Mouse (Mus musculus) limb, embryonic 14.5 days (tissue): ENCODE measurements around the gene Itgb1. TPM values are rescaled to one million over a fixed set of nuclear protein-coding genes. Genes with fewer than 3 reads are reported as not detected.
A peak's percentile ranks its signal among the peaks of the same experiment; 100 is the strongest.

Experiments used
- ATAC-seq: fragments of 200-750 bp; cut with Nextera tagmentation; 2 replicates; pipeline ENCODE4 v1.8.0; 2017; ENCODE audit warnings: low read depth, moderate number of reproducible peaks, moderate TSS enrichment; ENCODE audit not compliant: low FRiP score
- DNase-seq: peaks from one replicate; pipeline ENCODE4 v3.0.0-alpha.2; 2015; ENCODE audit warnings: low spot score
- H3K27ac ChIP-seq: fragments of 300-500 bp; sonication (generic); replicated peaks from 2 replicates; pipeline ENCODE4 v1.5.1; 2014; ENCODE audit warnings: low read depth, mild to moderate bottlenecking, low read length, moderate library complexity, mixed read lengths
- H3K27me3 ChIP-seq: fragments of 300-500 bp; sonication (generic); 2 replicates; pipeline ENCODE4 v1.6.1; 2014; ENCODE audit warnings: low read length, mixed read lengths; ENCODE audit not compliant: control insufficient read depth, insufficient read depth
- H3K36me3 ChIP-seq: fragments of 300-500 bp; sonication (generic); 2 replicates; pipeline ENCODE4 v1.6.1; 2014; ENCODE audit warnings: mild to moderate bottlenecking, low read length, moderate library complexity, mixed read lengths; ENCODE audit not compliant: control insufficient read depth, insufficient read depth
- H3K4me1 ChIP-seq: fragments of 300-500 bp; sonication (generic); 2 replicates; pipeline ENCODE4 v1.6.1; 2014; ENCODE audit warnings: antibody characterized with exemption, low read length, mixed read lengths; ENCODE audit not compliant: control insufficient read depth, insufficient read depth
- H3K4me2 ChIP-seq: fragments of 300-500 bp; sonication (generic); replicated peaks from 2 replicates; pipeline ENCODE4 v1.6.1; 2014; ENCODE audit warnings: low read depth, mild to moderate bottlenecking, low read length, moderate library complexity; ENCODE audit not compliant: severe bottlenecking
- H3K4me3 ChIP-seq: fragments of 300-500 bp; sonication (generic); replicated peaks from 2 replicates; pipeline ENCODE4 v1.5.1; 2014; ENCODE audit warnings: low read length
- H3K9ac ChIP-seq: fragments of 300-500 bp; sonication (generic); 2 replicates; pipeline ENCODE4 v1.6.1; 2014; ENCODE audit warnings: mild to moderate bottlenecking, low read depth, low read length, moderate library complexity; ENCODE audit not compliant: severe bottlenecking
- H3K9me3 ChIP-seq: fragments of 300-500 bp; sonication (generic); 2 replicates; pipeline ENCODE4 v1.6.1; 2016; ENCODE audit warnings: low read length; ENCODE audit not compliant: control insufficient read depth
- POLR2A ChIP-seq: fragments of 200-500 bp; IDR thresholded peaks from 2 replicates; pipeline ENCODE4 v1.8.0; 2012; ENCODE audit warnings: inconsistent platforms, mild to moderate bottlenecking, moderate library complexity, borderline replicate concordance; ENCODE audit not compliant: insufficient read depth, insufficient read length; ENCODE audit errors: extremely low read depth
- WGBS: fragments of 180-500 bp; shearing (Covaris S2); extraction: QIAGEN DNeasy Blood & Tissue Kit; methylation state at CpG from one replicate; pipeline ENCODE4 v1.1.7; 2014; 5-methylcytosine and 5-hydroxymethylcytosine counted together
- polyA plus RNA-seq, 2 experiments: library from polyadenylated mRNA; depleted of rRNA in 1 of 2; stranded (reverse) in 1 of 2; unstranded in 1 of 2; fragments of >200 nt; fragmentation: Nextera tagmentation in 1 of 2; extraction: Ambion mirVana in 1 of 2; gene quantifications; 2 replicates each; pipeline versions ENCODE4 v1.2.1 to v1.2.3; 2012 to 2014

Itgb1 gene
- polyA plus RNA-seq (2012; rRNA removed) (166 and 189 TPM in 2 replicates), polyA plus RNA-seq (2014; fragmentation: Nextera tagmentation; extraction: Ambion mirVana) (289 and 290 TPM in 2 replicates)

DNA sequence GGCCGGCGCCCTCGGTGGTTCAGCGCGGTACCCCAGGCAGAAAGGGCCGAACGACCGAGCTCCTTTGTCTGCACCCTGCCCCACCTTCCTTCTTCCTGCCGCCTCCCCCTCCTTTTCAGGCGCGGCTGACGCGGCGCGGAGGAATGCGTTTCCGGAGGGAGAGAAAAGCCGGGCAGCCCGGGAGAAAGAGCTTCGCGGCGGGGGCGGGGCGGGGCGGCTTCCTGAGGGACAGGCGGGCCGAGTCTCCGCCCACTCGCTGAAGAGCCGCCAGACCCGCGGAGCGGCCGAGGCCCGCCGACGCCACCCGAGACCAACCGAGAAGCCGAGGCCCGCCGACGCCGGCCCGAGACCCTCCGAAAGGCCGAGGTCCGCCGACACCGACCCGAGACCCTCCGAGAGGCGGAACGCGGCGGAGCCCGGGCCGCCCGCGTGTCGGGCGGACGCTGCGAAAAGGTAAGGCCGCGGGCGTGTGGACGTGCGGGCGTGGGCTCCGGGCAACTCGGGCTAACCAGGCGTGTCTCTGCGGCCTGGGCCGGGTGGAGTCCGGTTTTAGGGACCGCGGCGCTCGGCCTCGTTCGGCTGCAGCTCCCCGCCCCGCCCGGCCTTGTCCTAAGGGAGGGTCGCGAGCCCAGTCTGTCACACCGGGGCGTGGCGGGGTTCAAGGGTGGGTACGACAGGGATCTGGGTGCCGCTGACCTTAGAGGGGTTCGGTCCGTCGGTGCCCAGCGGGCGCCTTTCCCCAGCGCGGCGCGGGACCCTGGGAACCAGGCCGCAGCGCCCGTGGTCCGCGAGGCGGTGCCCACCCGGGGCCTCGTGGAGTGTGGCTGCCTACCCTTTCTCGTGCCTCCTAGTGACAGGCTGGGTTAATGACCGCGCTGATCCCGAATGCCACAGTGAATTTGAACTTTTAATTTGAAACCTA is at the start of gene Itgb1:
Gene Itgb1, plus strand, starts transcription at position 148 of the 922 bp plus-strand sequence.
- no peaks in the 10 kb centered on the region for H3K9me3 ChIP-seq
- H3K27me3 ChIP-seq, result no peaks in the 10 kb centered on the region
- H3K4me2 ChIP-seq, result peak within 1 kb of the TSS; percentile 77
- DNase-seq, result peak; percentile 91
- no peaks in the 10 kb centered on the region for H3K36me3 ChIP-seq
- ATAC-seq, result peak; percentile 93
- H3K9ac ChIP-seq, result peak within 1 kb of the TSS; percentile 99
- peak within 1 kb of the TSS; percentile 98 for H3K4me3 ChIP-seq
- WGBS, result 1% methylated on average over 90 of the region's 113 CpGs
- H3K27ac ChIP-seq, result peak within 1 kb of the TSS; percentile 100
- TF ChIP-seq POLR2A, result peak; percentile 96
- peaks cover 16% of the 10 kb centered on the region for H3K4me1 ChIP-seq

DNA sequence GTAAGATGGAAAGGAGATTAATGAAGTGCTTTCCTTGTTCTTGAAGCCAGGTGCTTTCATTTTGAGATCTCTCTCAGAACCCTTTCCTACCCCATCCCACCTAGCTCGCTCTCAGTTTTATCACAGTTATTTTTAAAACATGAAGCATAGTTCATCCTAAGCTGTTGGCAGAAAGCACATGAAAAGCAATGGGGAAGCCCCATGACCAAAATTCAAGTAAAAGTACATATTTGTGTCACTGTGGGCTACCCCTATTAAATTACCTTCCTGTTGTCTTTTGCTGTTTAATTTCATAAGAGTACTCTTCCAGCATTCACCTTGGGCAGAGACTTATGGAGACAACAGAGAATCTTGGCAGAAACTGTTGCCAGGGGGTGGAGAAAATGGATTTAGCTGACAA is 42.4 kb upstream of the Itgb1 start:
- ATAC-seq (no peak), DNase-seq (no peak)
- WGBS, result 86% methylated on average over 1 of the region's 1 CpGs
- no peak for TF ChIP-seq POLR2A
- H3K4me3 ChIP-seq, result no peak overlapping the region
- no peaks in the 10 kb centered on the region for H3K9me3 ChIP-seq
- no peak overlapping the region for H3K27ac ChIP-seq
- H3K4me1 ChIP-seq, result no peaks in the 10 kb centered on the region
- H3K36me3 ChIP-seq, result no peaks in the 10 kb centered on the region
- no peaks in the 10 kb centered on the region for H3K27me3 ChIP-seq
- no peak overlapping the region for H3K9ac ChIP-seq
- no peak overlapping the region for H3K4me2 ChIP-seq

- TF ChIP-seq POLR2A, result no peak
- no peak for ATAC-seq
- H3K4me2 ChIP-seq, result no peak overlapping the region
Measured at GRCm38 (mm10) chr8:128645452-128645851, 40.0 kb upstream of the Itgb1 start.

GRCm38 (mm10) chr8:128646456-128646855 is 39.0 kb upstream of the Itgb1 start:
- Histone ChIP-seq H3K9me3 (no peaks in the 10 kb centered on the region), H3K27me3 (no peaks in the 10 kb centered on the region), H3K4me2 (no peak overlapping the region), H3K27ac (no peak overlapping the region), H3K4me3 (no peak overlapping the region), H3K36me3 (no peaks in the 10 kb centered on the region), H3K9ac (no peak overlapping the region), H3K4me1 (no peaks in the 10 kb centered on the region)
- ATAC-seq, result no peak
- no peak for DNase-seq
- no peak for TF ChIP-seq POLR2A
- WGBS, result 75% methylated on average over 5 of the region's 5 CpGs

More at GRCm38 (mm10) chr8:128645452-128645851, 40.0 kb upstream of the Itgb1 start:
- no peaks in the 10 kb centered on the region for H3K36me3 ChIP-seq
- H3K4me1 ChIP-seq, result no peaks in the 10 kb centered on the region
- no peaks in the 10 kb centered on the region for H3K9me3 ChIP-seq
- H3K27me3 ChIP-seq, result no peaks in the 10 kb centered on the region
- DNase-seq, result no peak
- no peak overlapping the region for H3K9ac ChIP-seq
- H3K4me3 ChIP-seq, result no peak overlapping the region
- H3K27ac ChIP-seq, result no peak overlapping the region

DNA sequence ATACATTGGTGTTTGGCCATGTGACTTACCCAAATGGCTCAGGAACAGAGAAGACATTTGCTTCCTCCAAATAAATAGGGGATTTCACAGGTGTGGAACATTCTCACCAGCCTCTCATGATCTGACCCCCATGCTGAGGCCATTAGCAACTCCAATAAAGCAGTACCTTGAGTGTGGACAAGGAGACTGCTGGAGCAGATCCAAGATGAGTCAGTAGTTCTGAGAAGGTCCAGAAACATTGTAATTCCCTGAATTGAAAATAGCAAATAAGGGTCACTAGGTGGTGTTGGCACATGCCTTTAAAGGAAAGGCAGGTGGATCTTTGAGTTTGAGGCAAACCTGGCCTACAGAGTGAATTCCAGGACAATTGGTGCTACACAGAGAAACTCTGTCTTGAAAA is 37.4 kb upstream of the Itgb1 start:
- Histone ChIP-seq H3K27ac (no peak overlapping the region), H3K36me3 (no peaks in the 10 kb centered on the region), H3K9ac (no peak overlapping the region), H3K4me1 (no peaks in the 10 kb centered on the region), H3K4me2 (no peak overlapping the region), H3K4me3 (no peak overlapping the region), H3K9me3 (no peaks in the 10 kb centered on the region), H3K27me3 (no peaks in the 10 kb centered on the region)
- TF ChIP-seq POLR2A, result no peak
- no peak for ATAC-seq
- DNase-seq, result no peak
